Mouse (Mus musculus): ENCODE data around the gene Zfyve21.

DNA sequence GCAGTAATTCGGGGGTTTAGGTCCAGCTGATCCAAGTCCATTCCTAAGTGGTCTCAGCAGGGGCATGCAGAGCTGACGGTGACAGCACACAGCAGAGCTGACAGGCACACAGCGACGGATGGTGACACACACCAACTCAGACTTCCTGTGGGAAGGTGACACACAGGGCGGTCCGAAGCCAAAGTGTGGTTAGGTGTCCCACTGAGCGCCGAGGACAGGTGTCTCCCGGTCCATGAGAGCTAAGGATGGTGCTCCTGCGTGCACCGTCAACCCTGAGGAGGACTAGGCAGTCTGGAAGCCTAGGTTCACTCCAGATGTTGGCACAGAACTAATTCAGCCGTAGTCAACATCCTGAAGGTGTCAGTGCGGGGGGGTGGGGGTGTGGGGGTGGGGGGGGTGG is 1.9 kb upstream of the Zfyve21 start:
- TF ChIP-seq POLR2A (IDR thresholded peaks at IDR 0.05; ENCODE audit: borderline replicate concordance, insufficient read depth, low read length) (no peak), CTCF (IDR thresholded peaks at IDR 0.05; ENCODE audit: borderline replicate concordance, insufficient read depth, low read depth, low read length) (no peak)

All from cerebellum, adult 2 months (tissue).